In the genomic region with DNA sequence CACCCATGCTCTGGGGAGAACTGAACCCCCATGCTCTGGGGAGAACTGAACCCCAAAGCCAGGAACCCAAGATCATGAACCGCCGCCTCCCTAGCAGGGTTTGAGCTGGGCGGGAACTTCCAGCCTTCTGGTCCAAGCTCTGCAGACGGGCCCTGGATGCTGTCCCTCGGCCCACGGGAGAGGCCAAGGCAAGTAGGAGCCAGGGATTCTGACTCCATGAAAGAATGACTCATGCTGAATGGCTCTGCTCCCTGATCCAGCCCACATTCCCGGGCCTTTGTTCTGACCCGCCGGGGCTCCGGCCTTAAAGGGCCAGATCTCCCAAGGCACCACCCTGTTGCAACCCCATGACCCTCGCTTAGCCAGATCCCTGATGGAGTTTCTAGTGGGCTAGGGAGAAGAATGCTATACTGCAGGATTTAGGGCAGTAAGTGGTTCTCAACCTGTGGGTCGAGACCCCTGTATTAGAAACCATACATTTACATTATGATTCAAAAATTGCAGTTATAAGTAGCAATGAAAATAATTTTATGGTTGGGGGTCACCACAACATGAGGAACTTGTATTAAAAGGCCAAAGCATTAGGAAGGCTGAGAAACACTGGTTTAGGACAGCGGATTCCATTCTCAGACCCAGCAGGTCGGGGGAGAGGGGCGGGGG, we compare ENCODE assay signal across 8 mouse cellular contexts.
DNase-seq lines count a peak whose midpoint lies in the region; ATAC-seq lines count a peak whose summit lies in the region.

No protein-coding gene starts in this region.

- no peak overlapping the region for H3K4me2 ChIP-seq in forebrain, embryonic 15.5 days (replicated peaks)
- peak overlapping the region; percentile 18 for H3K4me2 ChIP-seq in liver, embryonic 11.5 days
- no peak overlapping the region for H3K4me2 ChIP-seq in neural tube, embryonic 14.5 days (ENCODE audit: low read depth, low read length)

- no peaks in the 10 kb centered on the region for H3K36me3 ChIP-seq in forebrain, embryonic 10.5 days (replicated peaks)
- H3K36me3 ChIP-seq in forebrain, embryonic 15.5 days = no peaks in the 10 kb centered on the region
- H3K36me3 ChIP-seq in liver, embryonic 11.5 days (ENCODE audit: control insufficient read depth, insufficient read depth, low read length) = no peaks in the 10 kb centered on the region
- no peaks in the 10 kb centered on the region for H3K36me3 ChIP-seq in neural tube, embryonic 14.5 days (ENCODE audit: control insufficient read depth, insufficient read depth, low read length)

- no peak for ATAC-seq in forebrain, embryonic 15.5 days (replicated peaks)
- ATAC-seq in liver, embryonic 11.5 days (replicated peaks; ENCODE audit: low FRiP score) = no peak
- ATAC-seq in neural tube, embryonic 14.5 days (ENCODE audit: low read depth) = peak; percentile 47; the same call in 1 of the 2 replicates

- peaks cover 60% of the 10 kb centered on the region for H3K4me1 ChIP-seq in forebrain, embryonic 10.5 days
- H3K4me1 ChIP-seq in forebrain, embryonic 15.5 days = peaks cover 15% of the 10 kb centered on the region
- peaks cover 18% of the 10 kb centered on the region for H3K4me1 ChIP-seq in liver, embryonic 11.5 days (replicated peaks; ENCODE audit: control insufficient read depth, insufficient read depth, low read length)
- H3K4me1 ChIP-seq in neural tube, embryonic 14.5 days (ENCODE audit: control insufficient read depth, insufficient read depth, low read length) = no peaks in the 10 kb centered on the region

- peak overlapping the region; percentile 32 for H3K4me3 ChIP-seq in forebrain, embryonic 10.5 days
- no peak overlapping the region for H3K4me3 ChIP-seq in forebrain, embryonic 15.5 days
- no peak overlapping the region; the same call in 1 of the 2 replicates for H3K4me3 ChIP-seq in liver, embryonic 11.5 days (ENCODE audit: low read depth, low read length)
- H3K4me3 ChIP-seq in neural tube, embryonic 14.5 days (ENCODE audit: low read depth, low read length) = no peak overlapping the region

- no peak overlapping the region for H3K9ac ChIP-seq in forebrain, embryonic 15.5 days (replicated peaks)
- no peak overlapping the region for H3K9ac ChIP-seq in liver, embryonic 11.5 days (ENCODE audit: low read depth, low read length)
- H3K9ac ChIP-seq in neural tube, embryonic 14.5 days (replicated peaks; ENCODE audit: low read depth, low read length) = no peak overlapping the region

- no peaks in the 10 kb centered on the region for H3K9me3 ChIP-seq in forebrain, embryonic 10.5 days
- H3K9me3 ChIP-seq in forebrain, embryonic 15.5 days = no peaks in the 10 kb centered on the region
- H3K9me3 ChIP-seq in liver, embryonic 11.5 days (ENCODE audit: control insufficient read depth, low read length) = no peaks in the 10 kb centered on the region
- H3K9me3 ChIP-seq in neural tube, embryonic 14.5 days (ENCODE audit: control insufficient read depth, low read length) = no peaks in the 10 kb centered on the region

- peaks cover 44% of the 10 kb centered on the region for H3K27me3 ChIP-seq in forebrain, embryonic 10.5 days (ENCODE audit: poor library complexity, severe bottlenecking)
- no peaks in the 10 kb centered on the region for H3K27me3 ChIP-seq in forebrain, embryonic 15.5 days
- H3K27me3 ChIP-seq in liver, embryonic 11.5 days (replicated peaks; ENCODE audit: control insufficient read depth, insufficient read depth, low read length) = no peaks in the 10 kb centered on the region
- no peaks in the 10 kb centered on the region for H3K27me3 ChIP-seq in neural tube, embryonic 14.5 days (ENCODE audit: control insufficient read depth, insufficient read depth, low read length)

- H3K27ac ChIP-seq in forebrain, embryonic 10.5 days = peak overlapping the region; percentile 84
- no peak overlapping the region for H3K27ac ChIP-seq in forebrain, embryonic 15.5 days (replicated peaks)
- H3K27ac ChIP-seq in liver, embryonic 11.5 days (ENCODE audit: low read depth, low read length) = no peak overlapping the region
- no peak overlapping the region for H3K27ac ChIP-seq in neural tube, embryonic 14.5 days (ENCODE audit: low read depth, low read length)

- peak; percentile 59 for DNase-seq in forebrain, embryonic 10.5 days (ENCODE audit: extremely low spot score, low spot score)
- peak; percentile 39 to 58 for DNase-seq in cerebellum, postnatal 10 days
- peak; percentile 50 for DNase-seq in gonadal fat pad, adult 2 months (ENCODE audit: low read depth)
- DNase-seq in kidney, adult 11 months = peak; percentile 58
- no peak for DNase-seq in liver, embryonic 11.5 days (ENCODE audit: low spot score)
- no peak for DNase-seq in spleen, postnatal 4 days (ENCODE audit: low spot score in 2 of 2)

- WGBS in forebrain, embryonic 10.5 days = 10% methylated on average over 15 of the region's 15 CpGs
- 14% methylated on average over 15 of the region's 15 CpGs for WGBS in forebrain, embryonic 15.5 days
- WGBS in liver, embryonic 11.5 days = 49% methylated on average over 14 of the region's 15 CpGs
- WGBS in neural tube, embryonic 14.5 days = 21% methylated on average over 14 of the region's 15 CpGs

Comparison
In these comparisons a context has a peak if more than half of its experiments do, and no peak if none do; other contexts are left out.
1. DNase-seq: peak in forebrain, embryonic 10.5 days (single experiment), cerebellum, postnatal 10 days (2 of 2), gonadal fat pad, adult 2 months (single experiment) and kidney, adult 11 months (single experiment); none in liver, embryonic 11.5 days (single experiment) and spleen, postnatal 4 days (0 of 2).